ENCODE assay signal across 22 mouse cellular contexts in genomic region chr14:49834695-49835094, GRCm38 (mm10). TPM values are rescaled to one million over a fixed set of nuclear protein-coding genes. Genes with fewer than 3 reads are reported as not detected.
DNase-seq lines count a peak whose midpoint lies in the region; ATAC-seq and TF ChIP-seq lines count a peak whose summit lies in the region.
"Had no signal": no experiment of that assay in that cellular context is flagged by ENCODE, and none has a peak within 500 bp of the region (broad histone marks: within the 10 kb centered on the region; RNA-seq: fewer than 3 reads in every experiment).

No protein-coding gene starts in this region.

- no peak overlapping the region for H3K4me3 ChIP-seq in intestine, postnatal 0 days (ENCODE audit: low read depth, low read length)
- H3K4me3 ChIP-seq in intestine, embryonic 16.5 days (ENCODE audit: low read length) = no peak overlapping the region
- H3K4me3 ChIP-seq in midbrain, postnatal 0 days (ENCODE audit: low read depth, low read length) = no peak overlapping the region
- no peak overlapping the region for H3K4me3 ChIP-seq in midbrain, embryonic 10.5 days
- H3K4me3 ChIP-seq: embryonic facial prominence, embryonic 12.5 days; erythroblast, embryonic 14.5 days; hindbrain, embryonic 15.5 days; limb, embryonic 10.5 days; neural tube, embryonic 13.5 days had no signal

- no peaks in the 10 kb centered on the region for H3K4me1 ChIP-seq in intestine, postnatal 0 days (replicated peaks; ENCODE audit: control insufficient read depth, insufficient read depth, low read length)
- no peaks in the 10 kb centered on the region for H3K4me1 ChIP-seq in intestine, embryonic 16.5 days (ENCODE audit: control insufficient read depth, insufficient read depth, low read length)
- H3K4me1 ChIP-seq in midbrain, postnatal 0 days (ENCODE audit: insufficient read depth, low read length) = no peaks in the 10 kb centered on the region
- H3K4me1 ChIP-seq in midbrain, embryonic 10.5 days = no peaks in the 10 kb centered on the region
- H3K4me1 ChIP-seq: embryonic facial prominence, embryonic 12.5 days; hindbrain, embryonic 15.5 days; limb, embryonic 10.5 days had no signal

- no peaks in the 10 kb centered on the region for H3K9me3 ChIP-seq in intestine, postnatal 0 days (ENCODE audit: control insufficient read depth)
- H3K9me3 ChIP-seq in intestine, embryonic 16.5 days (ENCODE audit: control insufficient read depth, low read length) = no peaks in the 10 kb centered on the region
- no peaks in the 10 kb centered on the region for H3K9me3 ChIP-seq in midbrain, postnatal 0 days (ENCODE audit: low read length)
- no peaks in the 10 kb centered on the region for H3K9me3 ChIP-seq in midbrain, embryonic 10.5 days (replicated peaks)
- H3K9me3 ChIP-seq: embryonic facial prominence, embryonic 12.5 days; hindbrain, embryonic 15.5 days; limb, embryonic 10.5 days had no signal

- H3K36me3 ChIP-seq in intestine, postnatal 0 days (ENCODE audit: control insufficient read depth, insufficient read depth) = no peaks in the 10 kb centered on the region
- H3K36me3 ChIP-seq in intestine, embryonic 16.5 days (ENCODE audit: control insufficient read depth, insufficient read depth, low read length) = no peaks in the 10 kb centered on the region
- H3K36me3 ChIP-seq in midbrain, postnatal 0 days (ENCODE audit: insufficient read depth, low read length) = no peaks in the 10 kb centered on the region
- no peaks in the 10 kb centered on the region for H3K36me3 ChIP-seq in midbrain, embryonic 10.5 days
- H3K36me3 ChIP-seq: embryonic facial prominence, embryonic 12.5 days; hindbrain, embryonic 15.5 days; limb, embryonic 10.5 days; neural tube, embryonic 13.5 days had no signal

- TF ChIP-seq CTCF in intestine, postnatal 0 days (IDR thresholded peaks at IDR 0.05; ENCODE audit: low read depth) = peak; percentile 28
- TF ChIP-seq CTCF in midbrain, postnatal 0 days (IDR thresholded peaks at IDR 0.05) = peak; percentile 75

- peak; percentile 5 for DNase-seq in embryo, embryonic 11 days
- DNase-seq in embryo, embryonic 10 days (ENCODE audit: low spot score) = no peak
- DNase-seq in midbrain, postnatal 0 days (ENCODE audit: low spot score) = peak; percentile 42
- no peak for DNase-seq in midbrain, embryonic 10.5 days (ENCODE audit: low spot score)
- DNase-seq in adrenal gland, postnatal 25 days = no peak
- DNase-seq in adrenal gland, adult 18-20 months (ENCODE audit: low spot score in 2 of 2) = no peak
- DNase-seq: adrenal gland, adult 2 months; heart, postnatal 14 days; kidney, adult 18-20 months; kidney, postnatal 14 days; liver, postnatal 0 days; lung, postnatal 4 days; thymus, adult 2 months had no signal

- no peak for ATAC-seq in intestine, postnatal 0 days
- ATAC-seq in intestine, embryonic 16.5 days = no peak
- no peak for ATAC-seq in midbrain, postnatal 0 days (ENCODE audit: low FRiP score)
- ATAC-seq: forebrain, embryonic 16.5 days; liver, postnatal 0 days had no signal

- WGBS in intestine, postnatal 0 days = 31% methylated on average over 1 of the region's 1 CpGs
- WGBS in intestine, embryonic 16.5 days = 28% methylated on average over 1 of the region's 1 CpGs
- 24% methylated on average over 1 of the region's 1 CpGs for WGBS in midbrain, postnatal 0 days
- WGBS in midbrain, embryonic 10.5 days = 24% methylated on average over 1 of the region's 1 CpGs

- no peaks in the 10 kb centered on the region for H3K27me3 ChIP-seq in intestine, postnatal 0 days (replicated peaks; ENCODE audit: control insufficient read depth, insufficient read depth, low read length)
- no peaks in the 10 kb centered on the region for H3K27me3 ChIP-seq in intestine, embryonic 16.5 days (replicated peaks; ENCODE audit: control insufficient read depth, insufficient read depth, low read length)
- no peaks in the 10 kb centered on the region for H3K27me3 ChIP-seq in midbrain, postnatal 0 days (ENCODE audit: insufficient read depth, low read length)
- H3K27me3 ChIP-seq in midbrain, embryonic 10.5 days (ENCODE audit: low read depth, poor library complexity, severe bottlenecking) = no peaks in the 10 kb centered on the region
- H3K27me3 ChIP-seq: embryonic facial prominence, embryonic 12.5 days; hindbrain, embryonic 15.5 days; neural tube, embryonic 13.5 days had no signal

- no peak overlapping the region for H3K27ac ChIP-seq in intestine, postnatal 0 days (ENCODE audit: low read depth, low read length)
- H3K27ac ChIP-seq in intestine, embryonic 16.5 days (ENCODE audit: low read length) = no peak overlapping the region
- H3K27ac ChIP-seq in midbrain, postnatal 0 days (ENCODE audit: low read depth, low read length) = no peak overlapping the region
- H3K27ac ChIP-seq in midbrain, embryonic 10.5 days (replicated peaks) = no peak overlapping the region
- H3K27ac ChIP-seq: embryonic facial prominence, embryonic 12.5 days; hindbrain, embryonic 15.5 days; limb, embryonic 10.5 days; neural tube, embryonic 13.5 days had no signal

- H3K4me2 ChIP-seq in intestine, postnatal 0 days (replicated peaks; ENCODE audit: low read depth) = no peak overlapping the region
- no peak overlapping the region for H3K4me2 ChIP-seq in intestine, embryonic 16.5 days (ENCODE audit: low read depth, low read length)
- H3K4me2 ChIP-seq in midbrain, postnatal 0 days (ENCODE audit: low read depth, low read length, poor library complexity, severe bottlenecking) = no peak overlapping the region
- H3K4me2 ChIP-seq: embryonic facial prominence, embryonic 12.5 days; heart, embryonic 11.5 days; hindbrain, embryonic 15.5 days; neural tube, embryonic 13.5 days had no signal

- H3K9ac ChIP-seq in intestine, postnatal 0 days (ENCODE audit: low read depth, low read length) = no peak overlapping the region
- no peak overlapping the region for H3K9ac ChIP-seq in intestine, embryonic 16.5 days (ENCODE audit: low read depth, low read length)
- H3K9ac ChIP-seq in midbrain, postnatal 0 days (replicated peaks; ENCODE audit: low read length, poor library complexity, severe bottlenecking) = no peak overlapping the region
- H3K9ac ChIP-seq: embryonic facial prominence, embryonic 12.5 days; hindbrain, embryonic 15.5 days; liver, postnatal 0 days; neural tube, embryonic 13.5 days had no signal

RNA-seq across cellular contexts. Expression of gene Armh4, which starts 51.5 kb away (rescaled TPM):
- 5.3 and 6.2 TPM in 2 replicates for polyA plus RNA-seq in intestine, postnatal 0 days (2015; fragmentation: Nextera tagmentation; extraction: Ambion mirVana)
- polyA plus RNA-seq in intestine, embryonic 16.5 days (2015; fragmentation: Nextera tagmentation; extraction: Ambion mirVana) = 13.3 and 14.6 TPM in 2 replicates
- 23.3 and 24.6 TPM in 2 replicates for total RNA-seq in midbrain, postnatal 0 days (2014; rRNA removed)
- polyA plus RNA-seq in midbrain, postnatal 0 days (2015; fragmentation: Nextera tagmentation; extraction: Ambion mirVana) = 17.9 and 18.1 TPM in 2 replicates
- polyA plus RNA-seq in midbrain, embryonic 10.5 days (2016; fragmentation: Nextera tagmentation; extraction: Ambion mirVana) = 57.4 and 63.5 TPM in 2 replicates
- total RNA-seq in adrenal gland, postnatal 25 days (2021) = 0.86 and 0.97 TPM in 2 replicates
- 1 to 10 TPM; 1.2 to 1.4 TPM for total RNA-seq in adrenal gland, adult 18-20 months (2021)
- polyA plus RNA-seq: erythroblast, embryonic 14.5 days had no signal

Comparison
In these comparisons a context has a peak if more than half of its experiments do, and no peak if none do; other contexts are left out.
1. DNase-seq: peak in embryo, embryonic 11 days (single experiment) and midbrain, postnatal 0 days (single experiment); none in embryo, embryonic 10 days (single experiment), midbrain, embryonic 10.5 days (single experiment), adrenal gland, postnatal 25 days (single experiment) and adrenal gland, adult 18-20 months (0 of 2).